Mouse (Mus musculus): ENCODE measurements around the gene Phactr4.

DNA sequence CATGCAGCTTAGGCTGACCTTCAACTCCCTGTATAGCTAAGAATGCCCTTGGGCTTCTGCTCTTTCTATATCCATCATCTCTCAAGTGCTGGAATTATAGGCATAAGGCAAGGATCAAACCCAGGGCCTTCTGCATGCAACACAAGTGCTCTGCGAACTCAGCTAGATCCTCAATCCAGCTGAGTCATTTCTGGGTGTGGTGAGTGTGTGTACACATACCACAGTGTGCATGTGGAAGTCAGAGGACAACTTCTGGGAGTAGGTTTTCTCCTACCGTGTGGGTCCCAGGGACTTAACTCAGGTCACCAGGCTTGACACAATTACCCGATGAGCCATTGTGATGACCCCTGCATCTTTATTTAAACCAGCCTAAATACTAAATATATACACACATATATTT lies 27.5 kb upstream of the Phactr4 start:
- TF ChIP-seq CTCF (IDR thresholded peaks at IDR 0.05; ENCODE audit: control insufficient read depth, insufficient read depth, low read length) (no peak), POLR2A (IDR thresholded peaks at IDR 0.05; ENCODE audit: borderline replicate concordance, control insufficient read depth, low read depth, low read length) (no peak)
